Mouse (Mus musculus): Measurements from ENCODE around the gene Dixdc1.

The Dixdc1 gene

DNA sequence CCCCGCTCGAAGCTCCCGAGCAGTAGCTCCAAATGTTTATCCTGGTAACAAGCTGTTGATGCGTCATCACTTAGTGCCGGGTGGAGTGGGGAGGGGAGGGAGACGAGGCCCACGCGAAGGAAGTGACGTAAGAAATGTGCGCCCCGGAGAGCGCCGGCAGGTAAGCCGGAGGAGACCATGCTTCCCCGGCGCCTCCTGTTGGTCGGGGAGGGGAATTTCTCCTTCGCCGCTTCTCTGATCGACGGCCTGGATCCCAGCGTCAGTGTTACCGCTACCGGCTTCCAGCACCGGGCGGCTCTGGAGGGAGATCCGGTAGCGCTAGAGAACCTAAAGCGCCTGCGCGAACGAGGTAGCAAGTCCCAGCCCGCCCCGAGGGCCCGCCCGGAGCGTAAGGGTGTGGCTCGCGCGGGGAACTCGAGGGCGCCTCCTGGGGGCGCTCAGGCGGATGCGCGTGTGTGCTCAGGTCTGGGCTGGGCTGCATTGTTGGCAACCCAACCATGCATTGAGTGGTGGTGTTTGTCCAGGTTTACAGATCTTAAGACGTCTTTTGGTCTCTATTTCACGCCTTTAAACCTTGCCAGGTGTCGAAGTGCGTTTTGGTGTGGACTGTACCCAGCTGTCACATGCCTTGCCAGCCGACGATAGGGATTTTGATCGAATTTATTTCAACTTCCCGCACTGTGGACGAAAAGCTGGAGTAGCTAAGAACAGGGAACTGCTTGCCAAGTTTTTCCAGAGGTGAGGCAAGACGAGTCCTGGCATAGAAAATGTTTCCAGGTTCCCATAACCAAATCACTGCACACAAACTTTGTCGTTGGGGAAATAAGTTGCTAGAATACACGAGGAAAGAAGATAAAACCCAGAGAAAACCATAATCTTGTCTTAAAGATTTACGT is 29.0 kb upstream of the Dixdc1 start, which contains the start of gene Fdxacb1:
TSS of gene Fdxacb1 (plus strand) at position 130 of the 896 bp plus-strand sequence.
- peaks cover 28% of the 10 kb centered on the region for H3K36me3 ChIP-seq (ENCODE audit: insufficient read depth, low read length)
- TF ChIP-seq NANOG (IDR thresholded peaks at IDR 0.05; ENCODE audit: borderline replicate concordance, low read length) (no peak), POU5F1 (IDR thresholded peaks at IDR 0.05; ENCODE audit: borderline replicate concordance, low read length) (no peak), CTCF (conservative IDR thresholded peaks at IDR 0.05; ENCODE audit: low read length) (peak; percentile 56)
- H3K4me1 ChIP-seq (replicated peaks; ENCODE audit: low read depth, low read length), result peaks cover 20% of the 10 kb centered on the region
- H3K4me3 ChIP-seq (replicated peaks; ENCODE audit: low read length), result peak within 1 kb of the TSS; percentile 89
- H3K9me3 ChIP-seq (ENCODE audit: low read length), result no peaks in the 10 kb centered on the region
- no peaks in the 10 kb centered on the region for H3K27me3 ChIP-seq (ENCODE audit: insufficient read depth, low read length)

DNA sequence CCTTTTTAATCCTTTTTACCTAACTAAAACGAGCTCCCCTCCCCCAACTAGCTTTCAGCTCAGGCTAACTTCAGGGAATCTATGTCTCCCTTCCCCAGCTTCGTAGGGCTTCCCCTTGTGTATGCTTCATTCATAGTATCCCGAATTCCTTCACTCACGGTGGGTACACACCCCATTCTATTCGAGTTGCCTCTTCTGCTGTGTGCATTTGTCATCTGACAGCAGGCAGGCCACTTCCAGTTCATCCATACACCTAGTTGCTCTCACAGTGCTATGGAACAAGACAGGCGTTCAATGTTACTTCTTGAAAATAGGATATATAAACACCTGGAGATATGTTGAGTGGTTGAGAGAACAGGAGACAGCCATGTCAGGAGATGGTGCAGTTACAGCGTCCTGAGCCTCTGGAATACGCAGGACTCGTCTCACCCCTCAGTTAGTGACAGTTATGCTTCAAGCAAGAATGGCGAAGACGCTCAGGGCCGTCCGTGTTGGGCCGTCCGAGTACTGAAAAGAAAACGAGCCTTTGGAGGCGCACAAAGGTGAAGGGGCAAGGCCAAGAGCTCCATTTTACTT is 28.3 kb upstream of the Dixdc1 start:
- Histone ChIP-seq H3K4me1 (replicated peaks; ENCODE audit: low read depth, low read length) (peaks cover 20% of the 10 kb centered on the region), H3K36me3 (ENCODE audit: insufficient read depth, low read length) (peaks cover 26% of the 10 kb centered on the region), H3K9me3 (ENCODE audit: low read length) (no peaks in the 10 kb centered on the region), H3K27me3 (ENCODE audit: insufficient read depth, low read length) (no peaks in the 10 kb centered on the region), H3K4me3 (replicated peaks; ENCODE audit: low read length) (peak overlapping the region; percentile 89)
- TF ChIP-seq CTCF (conservative IDR thresholded peaks at IDR 0.05; ENCODE audit: low read length) (no peak), POU5F1 (IDR thresholded peaks at IDR 0.05; ENCODE audit: borderline replicate concordance, low read length) (no peak), NANOG (IDR thresholded peaks at IDR 0.05; ENCODE audit: borderline replicate concordance, low read length) (no peak)

DNA sequence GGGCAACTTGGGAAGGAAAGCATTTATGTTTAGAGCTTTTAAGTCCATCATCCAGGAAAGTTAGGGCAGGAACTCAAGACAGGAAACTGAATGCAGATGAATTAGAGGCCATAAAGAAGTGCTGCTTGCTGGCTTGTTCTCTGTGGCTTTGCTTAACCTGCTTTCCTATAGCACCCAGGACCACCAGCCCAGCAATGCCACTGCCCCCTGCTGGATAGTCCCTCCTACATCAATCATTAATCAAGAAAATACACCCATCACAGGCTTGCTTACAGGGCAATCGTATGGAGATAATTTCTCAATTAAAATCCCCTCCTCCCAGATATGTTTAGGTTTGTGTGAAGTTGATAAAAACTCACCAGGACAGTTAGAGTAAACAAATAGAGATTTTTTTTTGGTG is 24.0 kb upstream of the Dixdc1 start:
- no peak for TF ChIP-seq POU5F1 (IDR thresholded peaks at IDR 0.05; ENCODE audit: borderline replicate concordance, low read length)
- TF ChIP-seq CTCF (conservative IDR thresholded peaks at IDR 0.05; ENCODE audit: low read length), result no peak
- no peak for TF ChIP-seq NANOG (IDR thresholded peaks at IDR 0.05; ENCODE audit: borderline replicate concordance, low read length)
- no peaks in the 10 kb centered on the region for H3K27me3 ChIP-seq (ENCODE audit: insufficient read depth, low read length)
- no peaks in the 10 kb centered on the region for H3K36me3 ChIP-seq (ENCODE audit: insufficient read depth, low read length)
- no peaks in the 10 kb centered on the region for H3K9me3 ChIP-seq (ENCODE audit: low read length)
- H3K4me3 ChIP-seq (replicated peaks; ENCODE audit: low read length), result no peak overlapping the region
- H3K4me1 ChIP-seq (replicated peaks; ENCODE audit: low read depth, low read length), result peaks cover 10% of the 10 kb centered on the region

DNA sequence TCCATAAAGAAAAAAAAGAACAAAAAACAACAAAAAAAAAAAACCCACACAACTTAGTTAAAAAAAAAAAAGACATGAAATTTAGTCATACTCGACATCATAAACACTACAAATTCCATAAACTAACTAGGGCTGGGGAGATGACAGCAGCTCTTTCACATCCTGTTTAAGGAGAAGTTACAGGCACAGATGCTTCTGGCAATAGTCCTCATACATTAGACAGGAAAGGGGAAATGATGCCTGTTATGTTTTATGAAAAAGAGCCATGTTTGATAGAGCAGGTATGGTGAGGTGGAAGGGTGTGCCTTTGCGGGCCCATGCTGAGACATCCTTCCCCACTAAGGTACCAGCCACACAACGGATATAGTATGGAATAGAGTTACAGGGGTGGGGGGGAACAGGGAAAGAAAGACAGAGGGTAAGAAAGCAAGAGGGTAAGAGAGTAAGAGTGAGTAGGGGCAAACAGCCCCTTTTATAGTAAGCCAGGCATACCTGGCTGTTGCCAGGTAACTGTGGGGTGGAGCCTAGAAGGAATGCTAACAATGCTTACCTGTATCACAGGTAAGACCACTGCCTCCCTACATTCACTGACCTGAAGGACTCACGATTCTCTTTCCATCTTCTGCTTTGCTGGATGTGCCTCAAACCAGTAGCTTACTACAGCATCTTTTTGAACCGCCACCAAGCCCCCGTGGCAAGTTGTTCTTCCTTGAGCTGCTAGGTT is 22.4 kb upstream of the Dixdc1 start:
- TF ChIP-seq POU5F1 (IDR thresholded peaks at IDR 0.05; ENCODE audit: borderline replicate concordance, low read length) (no peak), CTCF (conservative IDR thresholded peaks at IDR 0.05; ENCODE audit: low read length) (no peak), NANOG (IDR thresholded peaks at IDR 0.05; ENCODE audit: borderline replicate concordance, low read length) (no peak)

DNA sequence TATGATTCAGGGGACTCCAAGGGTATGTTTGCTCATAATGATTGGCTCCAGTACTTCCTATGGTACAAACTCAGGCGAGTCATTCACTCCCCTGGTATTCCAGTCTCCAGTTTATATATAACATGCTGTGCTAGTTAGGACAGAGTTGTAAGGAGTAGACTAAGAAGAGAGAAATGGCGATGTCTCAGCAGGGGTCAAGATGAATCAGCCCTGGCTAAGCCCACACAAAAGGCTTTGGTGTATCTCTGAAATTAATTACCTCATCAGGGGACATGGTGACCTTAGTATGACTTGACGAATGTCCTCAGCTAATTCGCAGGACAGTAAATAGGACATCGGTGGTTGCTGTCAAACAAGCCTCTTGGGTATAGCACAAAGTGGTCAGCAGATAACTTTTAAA is 17.4 kb upstream of the Dixdc1 start:
- Histone ChIP-seq H3K9me3 (ENCODE audit: low read length) (no peaks in the 10 kb centered on the region), H3K4me1 (replicated peaks; ENCODE audit: low read depth, low read length) (peaks cover 23% of the 10 kb centered on the region), H3K4me3 (replicated peaks; ENCODE audit: low read length) (no peak overlapping the region), H3K27me3 (ENCODE audit: insufficient read depth, low read length) (peaks cover 27% of the 10 kb centered on the region), H3K36me3 (ENCODE audit: insufficient read depth, low read length) (no peaks in the 10 kb centered on the region)
- TF ChIP-seq NANOG (IDR thresholded peaks at IDR 0.05; ENCODE audit: borderline replicate concordance, low read length) (no peak), CTCF (conservative IDR thresholded peaks at IDR 0.05; ENCODE audit: low read length) (no peak), POU5F1 (IDR thresholded peaks at IDR 0.05; ENCODE audit: borderline replicate concordance, low read length) (no peak)

More for the DNA sequence above, 22.4 kb upstream of the Dixdc1 start:
- H3K4me3 ChIP-seq (replicated peaks; ENCODE audit: low read length), result no peak overlapping the region
- H3K27me3 ChIP-seq (ENCODE audit: insufficient read depth, low read length), result no peaks in the 10 kb centered on the region
- no peaks in the 10 kb centered on the region for H3K4me1 ChIP-seq (replicated peaks; ENCODE audit: low read depth, low read length)
- H3K36me3 ChIP-seq (ENCODE audit: insufficient read depth, low read length), result no peaks in the 10 kb centered on the region
- no peaks in the 10 kb centered on the region for H3K9me3 ChIP-seq (ENCODE audit: low read length)

DNA sequence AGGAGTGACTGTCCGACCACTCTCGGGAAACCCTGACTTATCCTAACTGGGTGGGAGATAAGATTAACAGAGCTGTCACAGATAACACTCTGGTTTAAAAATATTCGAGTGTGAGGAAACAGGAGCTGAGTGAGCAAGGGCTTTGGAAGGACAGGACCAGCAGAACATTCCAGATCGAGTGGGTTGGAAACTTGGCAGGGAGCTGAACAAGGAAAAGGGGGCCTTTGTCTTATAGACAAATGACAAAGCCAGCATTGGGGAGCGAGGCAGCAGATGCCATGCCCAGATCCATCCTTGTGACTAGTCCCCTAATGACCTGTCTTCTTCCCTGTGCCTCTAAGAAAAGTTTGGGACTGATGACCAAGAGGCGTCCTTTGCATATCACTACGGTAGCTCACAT is 14.6 kb upstream of the Dixdc1 start:
- no peak for TF ChIP-seq POU5F1 (IDR thresholded peaks at IDR 0.05; ENCODE audit: borderline replicate concordance, low read length)
- no peak for TF ChIP-seq CTCF (conservative IDR thresholded peaks at IDR 0.05; ENCODE audit: low read length)
- no peak for TF ChIP-seq NANOG (IDR thresholded peaks at IDR 0.05; ENCODE audit: borderline replicate concordance, low read length)
- no peaks in the 10 kb centered on the region for H3K9me3 ChIP-seq (ENCODE audit: low read length)
- H3K27me3 ChIP-seq (ENCODE audit: insufficient read depth, low read length), result peaks cover 47% of the 10 kb centered on the region
- peaks cover 35% of the 10 kb centered on the region for H3K4me1 ChIP-seq (replicated peaks; ENCODE audit: low read depth, low read length)
- H3K4me3 ChIP-seq (replicated peaks; ENCODE audit: low read length), result no peak overlapping the region
- no peaks in the 10 kb centered on the region for H3K36me3 ChIP-seq (ENCODE audit: insufficient read depth, low read length)

DNA sequence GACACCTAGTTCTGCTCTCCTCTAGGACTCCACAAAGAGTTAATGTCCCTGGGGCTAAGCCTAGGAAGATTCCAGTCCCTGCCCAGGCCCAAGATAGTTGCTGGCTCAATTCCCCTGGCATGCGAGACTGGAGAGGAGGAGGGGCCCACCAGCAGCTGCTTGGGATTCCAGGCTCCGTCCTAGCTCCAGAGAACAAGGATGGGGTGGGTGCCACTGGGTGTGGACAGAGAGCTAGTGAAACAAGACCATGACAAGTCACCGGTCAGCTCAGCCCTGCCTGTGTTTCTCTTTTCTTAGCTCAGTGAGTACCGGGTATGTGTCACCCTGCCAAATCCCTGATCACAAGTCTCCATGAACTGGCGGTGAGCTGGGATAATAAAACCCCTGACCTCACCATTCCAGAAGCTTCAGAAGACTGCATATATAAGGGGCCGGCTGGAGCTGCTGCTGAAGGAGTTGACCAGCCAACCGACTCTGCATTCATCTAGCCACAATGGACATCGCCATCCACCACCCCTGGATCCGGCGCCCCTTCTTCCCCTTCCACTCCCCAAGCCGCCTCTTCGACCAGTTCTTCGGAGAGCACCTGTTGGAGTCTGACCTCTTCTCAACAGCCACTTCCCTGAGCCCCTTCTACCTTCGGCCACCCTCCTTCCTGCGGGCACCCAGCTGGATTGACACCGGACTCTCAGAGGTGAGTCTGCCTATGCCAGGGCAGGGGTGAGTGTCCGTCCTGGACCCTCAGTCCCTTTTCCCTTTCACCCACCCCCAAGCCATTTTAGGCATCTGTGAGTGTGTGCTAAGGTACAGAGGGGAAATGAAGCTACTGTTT is 13.7 kb upstream of the Dixdc1 start:
- Histone ChIP-seq H3K27me3 (ENCODE audit: insufficient read depth, low read length) (peaks cover 47% of the 10 kb centered on the region), H3K9me3 (ENCODE audit: low read length) (no peaks in the 10 kb centered on the region), H3K36me3 (ENCODE audit: insufficient read depth, low read length) (no peaks in the 10 kb centered on the region), H3K4me3 (replicated peaks; ENCODE audit: low read length) (peak overlapping the region; percentile 27; the same call in 1 of the 2 replicates), H3K4me1 (replicated peaks; ENCODE audit: low read depth, low read length) (peaks cover 35% of the 10 kb centered on the region)
- TF ChIP-seq POU5F1 (IDR thresholded peaks at IDR 0.05; ENCODE audit: borderline replicate concordance, low read length) (no peak), CTCF (conservative IDR thresholded peaks at IDR 0.05; ENCODE audit: low read length) (no peak), NANOG (IDR thresholded peaks at IDR 0.05; ENCODE audit: borderline replicate concordance, low read length) (no peak)
